Mouse (Mus musculus) heart, postnatal 0 days (tissue): Measurements from ENCODE around the gene Prkag1. TPM values are rescaled to one million over a fixed set of nuclear protein-coding genes. Genes with fewer than 3 reads are reported as not detected.

ENCODE experiments used
- ATAC-seq: fragments of 200-750 bp; cut with Nextera tagmentation; 2 replicates; pipeline ENCODE4 v1.8.0; 2017; ENCODE audit warnings: low read depth, moderate number of reproducible peaks, moderate library complexity; ENCODE audit not compliant: insufficient read depth
- DNase-seq: peaks from one replicate; pipeline ENCODE4 v3.0.0-alpha.2; 2016; ENCODE audit warnings: low spot score
- H3K27ac ChIP-seq: fragments of 300-500 bp; sonication (generic); 2 replicates; pipeline ENCODE4 v1.5.1; 2014; ENCODE audit warnings: low read depth, mild to moderate bottlenecking
- H3K27me3 ChIP-seq: fragments of 300-500 bp; sonication (generic); 2 replicates; pipeline ENCODE4 v1.6.1; 2014; ENCODE audit warnings: low read length, mixed read lengths; ENCODE audit not compliant: control insufficient read depth, insufficient read depth
- H3K36me3 ChIP-seq: fragments of 300-500 bp; sonication (generic); replicated peaks from 2 replicates; pipeline ENCODE4 v1.6.1; 2014; ENCODE audit warnings: low read length, mixed read lengths; ENCODE audit not compliant: control insufficient read depth, insufficient read depth
- H3K4me1 ChIP-seq: fragments of 300-500 bp; sonication (generic); 2 replicates; pipeline ENCODE4 v1.6.1; 2014; ENCODE audit warnings: antibody characterized with exemption; ENCODE audit not compliant: control insufficient read depth, insufficient read depth
- H3K4me2 ChIP-seq: fragments of 300-500 bp; sonication (generic); 2 replicates; pipeline ENCODE4 v1.6.1; 2014; ENCODE audit warnings: low read depth, mild to moderate bottlenecking, low read length, moderate library complexity
- H3K4me3 ChIP-seq: fragments of 300-500 bp; sonication (generic); 2 replicates; pipeline ENCODE4 v1.5.1; 2014; ENCODE audit warnings: low read depth, low read length
- H3K9ac ChIP-seq: fragments of 300-500 bp; sonication (generic); replicated peaks from 2 replicates; pipeline ENCODE4 v1.6.1; 2014; ENCODE audit warnings: low read depth, low read length, mixed read lengths
- H3K9me3 ChIP-seq: fragments of 300-500 bp; sonication (generic); replicated peaks from 2 replicates; pipeline ENCODE4 v1.6.1; 2016; ENCODE audit warnings: low read length; ENCODE audit not compliant: control insufficient read depth
- CTCF ChIP-seq: IDR thresholded peaks from 2 replicates; pipeline ENCODE4 v1.5.1; 2016; ENCODE audit warnings: antibody characterized with exemption, control low read depth, low read depth
- EP300 ChIP-seq: IDR thresholded peaks from 2 replicates; pipeline ENCODE4 v1.6.1; 2016; ENCODE audit warnings: antibody characterized with exemption, low read depth
- WGBS: fragments of 180-500 bp; shearing (Covaris S2); extraction: QIAGEN DNeasy Blood & Tissue Kit; methylation state at CpG from one replicate; pipeline ENCODE4 v1.1.7; 2014; 5-methylcytosine and 5-hydroxymethylcytosine counted together
- polyA plus RNA-seq: library from polyadenylated mRNA; unstranded; fragments of >200 nt; fragmentation: Nextera tagmentation; extraction: Ambion mirVana; gene quantifications from 2 replicates; pipeline ENCODE4 v1.2.1, GENCODE M21; 2015
- total RNA-seq: library from RNA; depleted of rRNA; stranded (reverse); fragments of >200 nt; gene quantifications from 2 replicates; pipeline ENCODE4 v1.2.3, GENCODE M21; 2014; ENCODE audit warnings: low replicate concordance

The Prkag1 gene
- total and polyA plus RNA-seq, 2 experiments from 2014 or later = 114 to 115 TPM

DNA sequence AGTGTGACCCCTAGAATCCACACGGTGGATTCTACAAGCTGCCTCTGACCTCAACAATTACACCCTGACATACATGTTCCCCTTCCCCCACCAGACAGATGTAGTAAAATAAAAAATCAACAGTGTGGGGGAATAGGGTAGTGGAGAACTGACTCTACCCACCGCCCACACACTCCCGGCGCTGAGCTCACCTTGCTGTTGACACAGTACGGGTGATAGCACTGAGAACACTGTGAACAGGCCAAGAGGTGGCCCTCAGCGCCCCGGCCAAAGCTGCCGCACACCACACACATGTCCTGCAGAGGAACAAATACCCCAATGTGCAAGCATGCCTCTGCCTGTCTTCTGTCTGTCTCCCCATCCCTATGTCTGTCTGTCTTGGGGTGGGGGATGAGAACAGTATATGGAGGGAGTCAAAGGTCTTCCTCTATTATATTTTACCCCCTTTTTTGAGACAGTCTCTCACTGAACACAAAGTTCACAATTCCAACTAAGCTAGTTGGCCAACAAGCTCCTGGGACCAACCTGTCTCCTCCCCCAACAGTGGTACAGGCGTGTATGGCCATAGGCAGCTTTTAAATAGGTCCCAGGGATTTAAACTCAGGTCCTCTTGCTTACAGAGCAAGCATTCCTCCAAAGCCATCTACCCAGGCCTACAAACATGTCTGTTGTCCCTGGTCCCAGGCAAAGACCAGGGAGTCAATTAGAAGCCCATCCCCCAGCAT, 28.2 kb upstream of the Prkag1 start:
- H3K4me2 ChIP-seq = no peak overlapping the region
- H3K27ac ChIP-seq = no peak overlapping the region
- TF ChIP-seq CTCF (no peak), EP300 (no peak)
- H3K9ac ChIP-seq = no peak overlapping the region
- ATAC-seq = no peak
- H3K36me3 ChIP-seq = peaks cover 98% of the 10 kb centered on the region
- no peak for DNase-seq
- no peak overlapping the region for H3K4me3 ChIP-seq
- 72% methylated on average over 9 of the region's 9 CpGs for WGBS
- H3K27me3 ChIP-seq = no peaks in the 10 kb centered on the region
- no peaks in the 10 kb centered on the region for H3K4me1 ChIP-seq
- no peaks in the 10 kb centered on the region for H3K9me3 ChIP-seq

DNA sequence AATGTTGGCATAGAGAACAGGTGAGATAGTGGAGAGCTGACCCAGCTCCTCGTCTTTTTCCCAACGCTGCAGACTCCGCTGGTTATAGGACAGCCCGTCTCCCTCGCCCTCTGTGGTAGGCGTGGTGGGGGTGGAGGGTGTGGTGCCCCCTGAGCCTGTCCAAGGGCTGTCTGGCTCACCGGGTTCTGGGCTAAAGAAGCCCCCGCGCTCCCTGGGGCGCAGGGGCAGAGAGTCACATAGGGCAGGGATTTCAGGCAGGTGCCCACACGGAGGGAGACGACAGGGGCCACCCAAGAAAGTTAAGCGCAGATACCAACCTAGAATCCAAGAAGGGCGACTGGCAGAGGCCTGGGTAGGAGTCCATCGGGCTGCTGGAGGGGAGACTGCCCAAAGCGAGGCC, 22.9 kb upstream of the Prkag1 start:
- Histone ChIP-seq H3K4me3 (no peak overlapping the region), H3K9me3 (no peaks in the 10 kb centered on the region), H3K4me2 (no peak overlapping the region), H3K9ac (no peak overlapping the region), H3K27ac (no peak overlapping the region), H3K4me1 (no peaks in the 10 kb centered on the region), H3K27me3 (no peaks in the 10 kb centered on the region), H3K36me3 (peaks cover 98% of the 10 kb centered on the region)
- no peak for ATAC-seq
- no peak for DNase-seq
- 85% methylated on average over 16 of the region's 16 CpGs for WGBS
- TF ChIP-seq CTCF (no peak), EP300 (no peak)

- Histone ChIP-seq H3K4me2 (no peak overlapping the region), H3K9ac (no peak overlapping the region), H3K27me3 (no peaks in the 10 kb centered on the region), H3K9me3 (no peaks in the 10 kb centered on the region), H3K4me1 (no peaks in the 10 kb centered on the region), H3K27ac (no peak overlapping the region), H3K4me3 (no peak overlapping the region), H3K36me3 (peaks cover 98% of the 10 kb centered on the region)
- DNase-seq (no peak), ATAC-seq (no peak)
- WGBS = 86% methylated on average over 26 of the region's 28 CpGs
- TF ChIP-seq CTCF = no peak
These were observed 22.0 kb upstream of the Prkag1 start for GRCm38 (mm10) chr15:98853161-98853937.

GRCm38 (mm10) chr15:98852733-98853132, 21.4 kb upstream of the Prkag1 start:
- no peak overlapping the region for H3K4me3 ChIP-seq

GRCm38 (mm10) chr15:98852071-98852470, 20.8 kb upstream of the Prkag1 start:
- no peak overlapping the region for H3K27ac ChIP-seq
- DNase-seq (no peak), ATAC-seq (no peak)
- no peak overlapping the region for H3K4me3 ChIP-seq
- WGBS = 92% methylated on average over 9 of the region's 9 CpGs
- H3K4me2 ChIP-seq = no peak overlapping the region
- H3K9ac ChIP-seq = no peak overlapping the region
- H3K4me1 ChIP-seq = no peaks in the 10 kb centered on the region
- TF ChIP-seq EP300 (no peak), CTCF (no peak)
- no peaks in the 10 kb centered on the region for H3K27me3 ChIP-seq
- peaks cover 98% of the 10 kb centered on the region for H3K36me3 ChIP-seq
- no peaks in the 10 kb centered on the region for H3K9me3 ChIP-seq

More at GRCm38 (mm10) chr15:98852733-98853132, 21.4 kb upstream of the Prkag1 start:
- Histone ChIP-seq H3K4me1 (no peaks in the 10 kb centered on the region), H3K27ac (no peak overlapping the region), H3K4me2 (no peak overlapping the region), H3K27me3 (no peaks in the 10 kb centered on the region), H3K9ac (no peak overlapping the region), H3K36me3 (peaks cover 98% of the 10 kb centered on the region), H3K9me3 (no peaks in the 10 kb centered on the region)
- DNase-seq (no peak), ATAC-seq (0 out of 2 replicates have a peak, but pooled peaks have one; percentile 6)
- no peak for TF ChIP-seq EP300
- TF ChIP-seq CTCF = no peak
- WGBS = 91% methylated on average over 9 of the region's 9 CpGs
